Mouse (Mus musculus) hindbrain, embryonic 12.5 days (tissue): ENCODE measurements at regions not wholly inside any gene's neighbourhood (a gene's known extent, or its start where the extent isn't known, plus 50 kb on each side); places are given as distances from the start of the nearest gene placed in this dataset.

Experiments
- ATAC-seq: fragments of 200-750 bp; cut with Nextera tagmentation; 2 replicates; pipeline ENCODE4 v1.8.0; 2017; ENCODE audit warnings: moderate TSS enrichment; ENCODE audit not compliant: low FRiP score
- H3K27ac ChIP-seq: fragments of 300-500 bp; sonication (generic); 2 replicates; pipeline ENCODE4 v1.5.1; 2016; ENCODE audit warnings: mild to moderate bottlenecking
- H3K27me3 ChIP-seq: fragments of 300-500 bp; sonication (generic); 2 replicates; pipeline ENCODE4 v1.6.1; 2016; ENCODE audit warnings: mild to moderate bottlenecking
- H3K36me3 ChIP-seq: fragments of 300-500 bp; sonication (generic); 2 replicates; pipeline ENCODE4 v1.6.1; 2016; ENCODE audit warnings: mild to moderate bottlenecking
- H3K4me1 ChIP-seq: fragments of 300-500 bp; sonication (generic); 2 replicates; pipeline ENCODE4 v1.6.1; 2016
- H3K4me2 ChIP-seq: fragments of 300-500 bp; sonication (generic); replicated peaks from 2 replicates; pipeline ENCODE4 v1.6.1; 2016; ENCODE audit warnings: mild to moderate bottlenecking
- H3K4me3 ChIP-seq: fragments of 300-500 bp; sonication (generic); 2 replicates; pipeline ENCODE4 v1.5.1; 2016; ENCODE audit warnings: mild to moderate bottlenecking
- H3K9ac ChIP-seq: fragments of 300-500 bp; sonication (generic); 2 replicates; pipeline ENCODE4 v1.6.1; 2016; ENCODE audit warnings: mild to moderate bottlenecking, moderate library complexity
- H3K9me3 ChIP-seq: fragments of 300-500 bp; sonication (generic); replicated peaks from 2 replicates; pipeline ENCODE4 v1.6.1; 2016; ENCODE audit warnings: mild to moderate bottlenecking
- WGBS: fragments of 180-500 bp; shearing (Covaris S2); methylation state at CpG from one replicate; pipeline ENCODE4 v1.1.7; 2016; 5-methylcytosine and 5-hydroxymethylcytosine counted together

DNA sequence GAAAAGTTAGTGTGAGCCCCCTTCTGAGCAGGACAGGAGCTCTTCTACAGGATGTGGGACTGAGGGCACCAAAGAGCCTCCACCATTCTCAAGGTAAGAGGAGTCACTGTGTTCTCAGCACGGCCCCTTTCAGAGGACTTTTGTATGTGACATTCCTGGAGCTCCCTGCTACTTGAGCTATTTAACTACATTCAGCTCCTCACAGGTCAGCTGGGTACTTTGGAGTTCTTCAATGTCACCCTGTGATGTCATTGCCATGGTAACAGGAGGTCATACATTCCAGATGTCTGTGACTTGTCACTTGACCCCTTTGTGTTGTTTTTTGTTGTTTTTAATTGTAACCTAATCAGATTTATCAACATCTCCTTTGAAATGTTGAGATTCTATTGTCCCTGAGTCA, 122.9 kb upstream of the Gm15217 start:
- Histone ChIP-seq H3K4me3 (no peak overlapping the region), H3K36me3 (no peaks in the 10 kb centered on the region), H3K27ac (no peak overlapping the region), H3K4me1 (no peaks in the 10 kb centered on the region), H3K9me3 (no peaks in the 10 kb centered on the region), H3K27me3 (no peaks in the 10 kb centered on the region), H3K4me2 (no peak overlapping the region), H3K9ac (no peak overlapping the region)
- 0% methylated on average over 1 of the region's 1 CpGs for WGBS
- no peak for ATAC-seq

DNA sequence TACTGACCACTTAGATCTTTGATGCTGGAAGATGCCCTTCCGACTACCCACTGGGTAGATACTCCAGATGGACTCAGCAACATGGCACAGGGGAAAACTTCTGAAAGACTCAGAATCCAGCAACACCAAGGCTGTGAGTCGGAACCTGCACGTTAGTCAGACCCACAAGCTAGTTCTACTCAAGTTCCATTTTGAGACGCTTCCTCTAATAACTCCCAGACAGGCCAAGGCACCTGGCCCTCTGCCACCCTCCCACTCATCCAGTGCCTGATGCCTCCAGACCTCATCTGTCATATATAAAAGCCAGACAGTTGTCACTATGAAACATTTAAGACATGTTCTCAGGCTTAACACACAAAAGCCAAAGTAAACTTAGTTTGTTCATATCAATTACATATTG, 121.9 kb upstream of the Gm15217 start:
- no peak overlapping the region for H3K27ac ChIP-seq
- H3K9me3 ChIP-seq, result no peaks in the 10 kb centered on the region
- WGBS, result 85% methylated on average over 4 of the region's 4 CpGs
- H3K9ac ChIP-seq, result no peak overlapping the region
- no peaks in the 10 kb centered on the region for H3K36me3 ChIP-seq
- no peak for ATAC-seq
- H3K27me3 ChIP-seq, result no peaks in the 10 kb centered on the region
- no peaks in the 10 kb centered on the region for H3K4me1 ChIP-seq
- H3K4me3 ChIP-seq, result no peak overlapping the region
- no peak overlapping the region for H3K4me2 ChIP-seq

DNA sequence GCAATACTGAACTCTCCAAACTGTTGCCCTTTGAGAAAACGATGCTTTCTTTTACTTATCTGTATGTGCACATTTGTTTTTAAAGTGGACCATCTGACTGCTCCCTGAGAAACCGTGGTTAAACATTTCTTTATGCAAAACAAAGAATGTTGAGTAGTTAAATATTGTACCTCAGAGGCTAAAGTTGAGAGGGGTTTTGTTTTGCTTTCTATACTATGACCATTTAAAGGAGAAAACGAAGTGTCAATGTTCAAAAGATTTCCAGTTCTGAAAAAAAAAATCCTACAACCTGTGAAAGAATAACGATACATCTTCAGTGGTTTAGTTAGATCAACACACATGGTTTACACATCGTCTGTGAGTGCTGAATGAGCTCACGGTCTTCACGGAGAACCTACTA, 120.7 kb upstream of the Gm15217 start:
- ATAC-seq, result no peak
- Histone ChIP-seq H3K4me1 (no peaks in the 10 kb centered on the region), H3K9me3 (no peaks in the 10 kb centered on the region), H3K9ac (no peak overlapping the region), H3K27ac (no peak overlapping the region), H3K4me2 (no peak overlapping the region), H3K27me3 (no peaks in the 10 kb centered on the region), H3K36me3 (no peaks in the 10 kb centered on the region), H3K4me3 (no peak overlapping the region)
- 75% methylated on average over 7 of the region's 7 CpGs for WGBS

DNA sequence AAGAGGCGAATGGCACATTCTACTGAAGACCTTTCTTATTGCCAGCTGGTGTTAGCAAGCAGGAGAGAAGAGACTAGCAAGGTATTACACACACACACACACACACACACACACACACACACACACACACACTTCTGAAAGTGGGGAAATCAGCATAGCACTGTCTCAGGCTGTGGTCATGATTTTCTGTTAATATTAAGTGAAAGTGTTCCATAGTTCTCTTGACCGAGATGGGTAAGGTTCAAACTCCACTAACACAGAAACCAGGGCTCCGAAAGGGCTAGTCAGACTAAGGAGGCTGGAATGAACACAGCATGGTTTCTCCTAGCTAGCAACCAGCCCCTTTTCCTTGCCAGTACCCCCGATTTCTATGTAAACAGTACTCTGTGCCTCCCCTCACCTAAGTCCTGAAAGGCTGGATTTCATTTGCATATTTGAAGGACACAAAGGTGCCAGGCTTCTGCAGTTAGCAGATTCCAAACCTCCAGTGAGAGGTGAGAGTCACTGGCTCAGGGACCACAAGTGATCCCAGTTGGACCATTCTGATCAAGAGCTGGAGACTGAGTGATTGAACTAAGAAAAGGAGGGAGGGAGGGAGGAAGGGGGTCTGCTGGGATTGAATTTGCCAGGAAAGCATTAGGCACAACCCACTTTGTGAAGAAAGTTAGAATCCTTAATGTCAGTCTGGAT, 118.8 kb upstream of the Gm15217 start:
- Histone ChIP-seq H3K27ac (no peak overlapping the region), H3K4me3 (no peak overlapping the region), H3K4me1 (no peaks in the 10 kb centered on the region), H3K36me3 (no peaks in the 10 kb centered on the region), H3K9ac (no peak overlapping the region), H3K4me2 (no peak overlapping the region), H3K9me3 (no peaks in the 10 kb centered on the region), H3K27me3 (no peaks in the 10 kb centered on the region)
- 72% methylated on average over 4 of the region's 4 CpGs for WGBS
- ATAC-seq, result no peak

DNA sequence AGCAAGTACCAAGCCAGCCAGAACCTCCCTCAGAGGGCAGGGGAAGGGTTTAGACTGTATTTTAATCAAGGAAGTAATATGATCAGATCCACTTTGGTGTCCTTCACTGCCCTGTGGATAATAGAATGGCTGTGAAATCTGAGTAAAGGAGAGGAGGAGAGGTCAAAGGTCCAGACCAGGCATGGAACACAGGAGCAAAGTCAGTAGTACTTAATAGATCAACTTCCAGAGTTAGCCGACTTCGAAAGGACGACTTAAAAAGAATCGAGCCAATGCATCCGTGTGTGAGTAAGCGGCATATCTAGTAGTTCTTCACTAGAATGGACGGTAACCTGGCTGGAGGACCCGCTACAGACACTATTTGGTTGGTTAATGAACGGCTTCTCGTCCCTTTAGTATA, 103.8 kb upstream of the Gm15217 start:
- ATAC-seq, result no peak
- no peaks in the 10 kb centered on the region for H3K36me3 ChIP-seq
- H3K9me3 ChIP-seq, result no peaks in the 10 kb centered on the region
- H3K9ac ChIP-seq, result no peak overlapping the region
- no peak overlapping the region for H3K4me2 ChIP-seq
- no peak overlapping the region for H3K27ac ChIP-seq
- H3K27me3 ChIP-seq, result no peaks in the 10 kb centered on the region
- no peak overlapping the region for H3K4me3 ChIP-seq
- 87% methylated on average over 10 of the region's 10 CpGs for WGBS
- no peaks in the 10 kb centered on the region for H3K4me1 ChIP-seq

DNA sequence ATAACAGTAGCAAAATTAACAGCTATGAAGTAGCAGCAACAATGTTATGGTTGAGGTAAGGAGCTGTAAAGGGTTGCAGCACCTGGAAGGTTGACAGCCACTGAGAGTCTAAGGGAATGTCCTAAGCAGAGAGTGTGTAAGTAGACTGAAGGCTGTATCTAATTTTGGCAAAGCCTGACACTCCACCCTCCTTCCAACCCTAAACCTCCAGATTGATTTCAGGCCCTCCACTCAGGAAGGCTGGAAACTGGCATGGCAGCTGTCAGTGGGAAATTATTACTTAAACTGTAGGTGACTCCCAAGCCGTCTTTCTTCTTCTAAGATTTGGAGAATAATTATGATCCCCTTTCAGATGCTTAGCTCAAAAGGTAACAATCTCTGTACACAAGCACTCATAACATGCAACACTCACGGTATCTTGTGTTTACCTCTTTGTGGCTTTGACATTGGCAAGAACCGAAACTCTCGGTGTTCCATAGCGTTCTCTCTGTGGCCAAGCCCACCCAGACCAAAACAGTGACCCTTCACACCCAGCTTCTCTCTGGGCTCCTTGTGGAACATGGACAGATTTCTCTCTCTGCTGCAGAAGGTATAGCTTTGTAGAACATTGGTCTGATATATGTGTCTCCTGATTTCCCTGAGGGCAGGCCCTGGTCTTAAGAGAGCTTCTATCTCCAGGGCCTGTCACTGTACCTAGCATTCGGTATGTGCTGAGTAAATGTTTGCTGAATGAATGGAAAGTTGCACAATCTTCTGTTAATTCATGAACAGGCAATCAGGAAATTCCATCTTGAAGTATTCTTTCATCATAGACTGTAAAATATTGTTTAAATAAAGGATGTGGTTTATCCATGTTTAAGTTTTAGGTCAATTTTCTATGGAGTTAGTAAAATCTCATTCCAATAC, 102.0 kb upstream of the Gm15217 start:
- Histone ChIP-seq H3K27me3 (no peaks in the 10 kb centered on the region), H3K4me1 (no peaks in the 10 kb centered on the region), H3K9ac (no peak overlapping the region), H3K4me2 (no peak overlapping the region), H3K36me3 (no peaks in the 10 kb centered on the region), H3K9me3 (no peaks in the 10 kb centered on the region), H3K27ac (no peak overlapping the region), H3K4me3 (no peak overlapping the region)
- 94% methylated on average over 6 of the region's 6 CpGs for WGBS
- no peak for ATAC-seq

DNA sequence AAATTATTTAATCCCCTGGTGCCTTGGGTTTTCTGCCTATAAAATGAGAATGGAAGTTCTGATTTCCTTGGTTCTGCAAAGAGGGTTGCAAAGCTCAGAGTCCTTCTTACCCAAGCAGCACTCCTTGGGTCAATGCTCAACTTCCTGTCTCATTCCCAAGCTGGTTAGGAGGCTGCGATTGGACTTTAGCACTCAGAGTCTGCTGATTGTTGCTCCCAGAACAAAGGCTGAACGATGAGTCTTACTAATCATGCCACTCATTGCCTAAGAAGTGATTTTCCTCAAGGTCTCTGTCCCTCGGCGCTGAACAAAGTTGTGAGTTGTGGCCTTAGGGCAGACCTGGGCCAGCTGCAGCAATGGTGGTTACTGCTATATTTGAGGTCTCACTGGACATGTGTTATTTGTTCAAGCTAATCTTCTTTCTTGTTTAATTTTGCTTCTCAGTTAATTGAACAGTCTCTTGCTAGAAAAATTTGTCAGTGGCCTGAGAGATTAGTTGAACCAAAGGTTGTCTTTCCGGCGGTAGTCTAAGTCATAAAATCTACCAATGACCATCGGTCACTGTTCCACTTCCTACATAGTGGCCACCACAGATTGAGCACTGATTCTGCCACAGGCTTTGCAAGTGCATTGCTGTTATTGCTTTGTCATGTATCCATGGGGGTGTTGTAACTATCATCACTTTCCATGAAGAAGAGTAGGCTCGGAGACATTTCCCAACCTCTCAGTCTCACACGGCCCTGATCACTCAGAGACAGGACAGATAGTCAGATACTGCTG, 101.2 kb upstream of the Gm15217 start:
- peaks cover 4% of the 10 kb centered on the region; the same call in 1 of the 2 replicates for H3K9me3 ChIP-seq
- ATAC-seq, result no peak
- H3K27ac ChIP-seq, result no peak overlapping the region
- no peaks in the 10 kb centered on the region for H3K4me1 ChIP-seq
- H3K9ac ChIP-seq, result no peak overlapping the region
- no peaks in the 10 kb centered on the region for H3K36me3 ChIP-seq
- no peak overlapping the region for H3K4me2 ChIP-seq
- no peaks in the 10 kb centered on the region for H3K27me3 ChIP-seq
- 92% methylated on average over 9 of the region's 9 CpGs for WGBS
- H3K4me3 ChIP-seq, result no peak overlapping the region

DNA sequence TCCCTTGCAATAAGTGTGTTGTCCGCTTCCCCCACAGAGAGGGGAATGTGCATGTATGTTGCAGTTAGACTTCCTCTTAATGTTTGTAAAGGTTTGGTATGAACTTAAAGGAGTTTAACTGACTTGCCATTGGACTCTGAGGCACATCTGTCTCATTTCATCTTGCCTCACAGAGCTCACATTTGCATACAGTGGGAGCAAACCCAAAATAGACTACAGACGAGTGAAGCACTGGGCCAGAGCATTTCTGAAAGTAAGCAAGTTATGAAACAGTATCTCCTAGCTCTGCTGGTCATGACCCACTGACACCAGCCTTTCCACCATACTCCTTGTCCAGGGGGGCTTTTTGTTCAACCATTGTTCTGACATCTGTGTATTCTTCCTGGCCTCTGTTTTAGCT, 86.8 kb upstream of the Gm15217 start:
- H3K27ac ChIP-seq, result no peak overlapping the region
- no peaks in the 10 kb centered on the region for H3K36me3 ChIP-seq
- H3K4me2 ChIP-seq, result no peak overlapping the region
- H3K4me1 ChIP-seq, result no peaks in the 10 kb centered on the region
- H3K9me3 ChIP-seq, result no peaks in the 10 kb centered on the region
- WGBS, result 63% methylated on average over 2 of the region's 2 CpGs
- no peak for ATAC-seq
- H3K4me3 ChIP-seq, result no peak overlapping the region
- no peaks in the 10 kb centered on the region for H3K27me3 ChIP-seq
- H3K9ac ChIP-seq, result no peak overlapping the region

DNA sequence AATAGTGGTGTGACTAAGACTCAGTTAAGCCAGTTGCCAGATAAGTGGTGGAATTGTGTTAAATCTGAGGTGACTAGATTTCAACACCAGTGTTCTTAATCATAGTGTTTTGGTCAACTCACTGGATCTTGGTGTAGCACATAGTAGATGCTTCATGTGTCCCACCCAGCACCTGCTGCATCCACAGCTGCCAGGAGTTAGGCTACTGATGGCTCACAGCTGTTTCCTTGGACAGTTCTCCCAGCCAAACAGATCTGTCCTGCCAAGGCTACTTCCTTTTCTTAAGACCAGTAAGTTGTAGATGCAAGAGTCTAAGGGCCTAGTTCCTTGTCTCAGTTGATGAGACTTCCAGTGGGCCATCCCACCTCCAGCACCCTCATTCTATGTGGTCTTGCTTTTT, 82.9 kb upstream of the Gm15217 start:
- no peak overlapping the region for H3K4me2 ChIP-seq
- ATAC-seq, result no peak
- no peaks in the 10 kb centered on the region for H3K4me1 ChIP-seq
- no peaks in the 10 kb centered on the region for H3K9me3 ChIP-seq
- no peak overlapping the region for H3K27ac ChIP-seq
- H3K4me3 ChIP-seq, result no peak overlapping the region
- no peak overlapping the region for H3K9ac ChIP-seq
- no peaks in the 10 kb centered on the region for H3K27me3 ChIP-seq
- H3K36me3 ChIP-seq, result no peaks in the 10 kb centered on the region

DNA sequence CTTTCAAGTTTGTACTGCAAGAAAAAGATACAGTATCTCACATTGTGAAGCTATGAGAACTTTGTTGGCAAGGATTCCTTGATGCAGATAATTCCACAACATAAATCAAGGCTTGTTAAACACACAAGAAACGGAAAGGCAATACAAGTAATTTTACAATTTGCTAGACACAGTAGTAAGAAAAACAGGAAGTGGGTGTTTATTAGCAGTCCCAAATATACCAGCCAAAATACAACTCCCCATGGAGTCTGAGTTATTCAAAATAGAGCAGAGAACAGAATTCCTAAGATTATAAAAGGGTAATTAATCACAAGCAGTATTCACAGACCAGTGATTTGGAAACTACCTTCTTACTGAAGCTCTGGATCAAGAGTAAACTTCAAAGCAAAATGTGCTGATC, 78.7 kb upstream of the Gm15217 start:
- Histone ChIP-seq H3K9me3 (no peaks in the 10 kb centered on the region), H3K27ac (no peak overlapping the region), H3K27me3 (no peaks in the 10 kb centered on the region), H3K36me3 (no peaks in the 10 kb centered on the region), H3K4me1 (no peaks in the 10 kb centered on the region), H3K9ac (no peak overlapping the region), H3K4me2 (no peak overlapping the region), H3K4me3 (no peak overlapping the region)
- no peak for ATAC-seq
- 66% methylated on average over 1 of the region's 1 CpGs for WGBS

DNA sequence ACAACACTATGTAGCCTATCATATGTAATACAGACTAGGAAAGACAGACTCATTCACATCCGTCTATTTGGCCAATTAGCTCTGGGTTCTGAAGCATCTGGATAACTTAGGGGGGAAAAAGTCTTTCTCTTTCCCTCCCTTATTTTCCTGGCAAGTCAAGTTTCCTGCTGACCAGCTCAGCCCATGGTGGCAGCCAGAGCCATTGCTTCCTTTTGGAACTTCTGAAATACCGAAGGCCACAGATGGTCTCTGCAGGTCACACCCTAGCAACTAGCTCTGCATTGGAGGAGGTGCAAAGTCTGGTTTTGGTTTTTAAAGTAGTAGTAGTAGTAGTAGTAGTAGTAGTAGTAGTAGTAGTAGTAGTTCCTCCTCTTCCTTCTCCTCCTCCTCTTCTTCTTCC, 76.6 kb upstream of the Gm15217 start:
- Histone ChIP-seq H3K9me3 (no peaks in the 10 kb centered on the region), H3K4me3 (no peak overlapping the region), H3K4me2 (no peak overlapping the region), H3K9ac (no peak overlapping the region), H3K36me3 (no peaks in the 10 kb centered on the region), H3K27me3 (no peaks in the 10 kb centered on the region), H3K27ac (no peak overlapping the region), H3K4me1 (no peaks in the 10 kb centered on the region)
- WGBS, result 95% methylated on average over 2 of the region's 2 CpGs
- ATAC-seq, result no peak

DNA sequence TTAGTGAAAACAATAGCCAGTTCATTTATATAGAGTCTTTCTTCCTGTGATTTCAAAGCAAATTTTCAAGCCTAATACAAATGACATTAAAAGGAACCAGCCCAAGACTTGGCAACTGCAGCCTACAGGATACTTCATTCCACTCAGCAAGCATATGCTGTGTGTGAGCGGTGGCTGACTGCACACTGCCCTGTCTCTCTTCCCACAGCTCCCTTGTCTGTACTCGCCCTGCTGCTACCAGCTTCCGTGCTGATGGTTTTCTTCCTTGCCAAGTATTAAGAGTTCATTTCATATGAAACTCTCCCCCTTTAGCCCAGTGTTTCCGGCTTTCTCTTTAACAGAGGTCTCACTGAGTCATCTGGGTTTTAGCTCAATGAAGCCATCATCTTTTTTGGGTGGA, 73.9 kb upstream of the Gm15217 start:
- WGBS, result 80% methylated on average over 4 of the region's 4 CpGs

More for the DNA sequence above, 73.9 kb upstream of the Gm15217 start:
- no peaks in the 10 kb centered on the region for H3K9me3 ChIP-seq
- no peak for ATAC-seq
- no peaks in the 10 kb centered on the region for H3K27me3 ChIP-seq
- H3K36me3 ChIP-seq, result no peaks in the 10 kb centered on the region
- no peak overlapping the region for H3K4me3 ChIP-seq
- no peak overlapping the region for H3K9ac ChIP-seq
- no peak overlapping the region for H3K4me2 ChIP-seq
- no peaks in the 10 kb centered on the region for H3K4me1 ChIP-seq
- no peak overlapping the region for H3K27ac ChIP-seq
